Mouse (Mus musculus): ENCODE results near the gene Mok. TPM values are rescaled to one million over a fixed set of nuclear protein-coding genes. Genes with fewer than 3 reads are reported as not detected.
"Not testable (repeated sequence)": the region's sequence is repeated elsewhere in the genome, so short reads cannot be mapped to it uniquely, and the experiment has no call there.

The Mok gene
- polyA plus RNA-seq, 1 experiment from 2014 or later, result 5.9 TPM

DNA sequence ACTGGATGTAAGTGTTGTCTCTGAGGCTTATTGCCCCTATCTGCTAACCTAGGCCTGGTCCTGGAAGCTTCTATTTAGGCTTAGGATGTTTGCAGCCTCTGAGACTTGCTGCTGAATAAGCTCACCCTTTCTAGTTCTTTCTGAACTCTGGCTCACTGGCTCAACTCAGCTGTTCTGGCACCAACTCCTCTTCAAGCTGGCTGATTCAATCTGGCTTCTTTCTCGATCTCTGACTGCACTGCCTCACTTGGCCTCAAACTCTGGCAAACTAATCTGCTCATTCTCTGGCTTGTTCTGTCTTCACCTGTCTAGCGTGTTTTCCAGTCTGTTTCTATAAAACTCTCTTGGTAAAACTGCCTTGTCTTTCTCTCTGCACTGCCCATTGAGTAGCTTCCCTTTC is 34.6 kb upstream of the Mok start:
- no peak overlapping the region for H3K9ac ChIP-seq
- WGBS, result 82% methylated on average over 2 of the region's 2 CpGs
- H3K27me3 ChIP-seq (ENCODE audit: insufficient read depth, low read length), result no peaks in the 10 kb centered on the region
- ATAC-seq (ENCODE audit: insufficient read depth) (no peak), DNase-seq (no peak)
- peaks cover 88% of the 10 kb centered on the region for H3K36me3 ChIP-seq (ENCODE audit: insufficient read depth)
- H3K4me1 ChIP-seq (ENCODE audit: insufficient read depth), result no peaks in the 10 kb centered on the region
- no peak overlapping the region for H3K4me2 ChIP-seq
- no peaks in the 10 kb centered on the region for H3K9me3 ChIP-seq (ENCODE audit: low read depth, low read length)
- H3K27ac ChIP-seq (ENCODE audit: low read depth), result no peak overlapping the region
- H3K4me3 ChIP-seq (ENCODE audit: low read depth, low read length), result no peak overlapping the region
- no peak for TF ChIP-seq CTCF (IDR thresholded peaks at IDR 0.05; ENCODE audit: low read depth)

- DNase-seq (no peak), ATAC-seq (ENCODE audit: insufficient read depth) (no peak)
- no peak overlapping the region for H3K4me3 ChIP-seq (ENCODE audit: low read depth, low read length)
- no peak for TF ChIP-seq CTCF (IDR thresholded peaks at IDR 0.05; ENCODE audit: low read depth)
- H3K27me3 ChIP-seq (ENCODE audit: insufficient read depth, low read length), result no peaks in the 10 kb centered on the region
- H3K27ac ChIP-seq (ENCODE audit: low read depth), result no peak overlapping the region
- H3K4me1 ChIP-seq (ENCODE audit: insufficient read depth), result no peaks in the 10 kb centered on the region
- no peak overlapping the region for H3K4me2 ChIP-seq
- no peaks in the 10 kb centered on the region for H3K9me3 ChIP-seq (ENCODE audit: low read depth, low read length)
- WGBS, result 76% methylated on average over 5 of the region's 5 CpGs
- H3K36me3 ChIP-seq (ENCODE audit: insufficient read depth), result peaks cover 84% of the 10 kb centered on the region
- no peak overlapping the region for H3K9ac ChIP-seq
Observed at GRCm38 (mm10) chr12:110871247-110871646, 30.5 kb upstream of the Mok start.

DNA sequence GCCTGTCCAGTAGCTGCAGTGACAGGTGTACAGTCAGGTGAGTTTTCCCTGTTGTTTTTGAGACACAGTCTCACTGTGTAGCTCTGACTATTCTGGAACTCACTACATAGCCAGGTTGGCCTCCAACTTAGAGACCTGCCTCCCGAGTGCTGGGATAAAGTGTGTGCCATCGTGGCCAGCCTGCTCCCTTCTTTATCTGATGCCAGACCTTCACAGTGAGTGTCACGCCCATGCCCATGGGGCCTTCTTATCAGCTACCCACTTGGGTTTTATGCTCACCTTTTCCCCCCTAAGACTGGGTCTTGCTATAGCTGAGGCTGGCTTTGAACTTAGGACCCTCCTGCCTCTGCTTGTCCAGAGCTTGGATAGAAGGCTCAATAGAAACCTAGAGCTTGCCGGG is 29.4 kb upstream of the Mok start:
- no peaks in the 10 kb centered on the region for H3K27me3 ChIP-seq (ENCODE audit: insufficient read depth, low read length)
- no peak overlapping the region for H3K4me3 ChIP-seq (ENCODE audit: low read depth, low read length)
- H3K4me2 ChIP-seq, result no peak overlapping the region
- 86% methylated on average over 4 of the region's 4 CpGs for WGBS
- no peak overlapping the region for H3K27ac ChIP-seq (ENCODE audit: low read depth)
- DNase-seq (no peak), ATAC-seq (ENCODE audit: insufficient read depth) (no peak)
- peaks cover 81% of the 10 kb centered on the region for H3K36me3 ChIP-seq (ENCODE audit: insufficient read depth)
- H3K4me1 ChIP-seq (ENCODE audit: insufficient read depth), result no peaks in the 10 kb centered on the region
- TF ChIP-seq CTCF (IDR thresholded peaks at IDR 0.05; ENCODE audit: low read depth), result no peak
- H3K9ac ChIP-seq, result no peak overlapping the region
- H3K9me3 ChIP-seq (ENCODE audit: low read depth, low read length), result no peaks in the 10 kb centered on the region

GRCm38 (mm10) chr12:110865989-110866388 is 25.2 kb upstream of the Mok start:
- H3K4me1 ChIP-seq (ENCODE audit: insufficient read depth), result no peaks in the 10 kb centered on the region
- H3K9me3 ChIP-seq (ENCODE audit: low read depth, low read length), result no peaks in the 10 kb centered on the region
- H3K27me3 ChIP-seq (ENCODE audit: insufficient read depth, low read length), result no peaks in the 10 kb centered on the region
- no peak overlapping the region for H3K4me3 ChIP-seq (ENCODE audit: low read depth, low read length)
- DNase-seq (no peak), ATAC-seq (ENCODE audit: insufficient read depth) (no peak)
- peaks cover 63% of the 10 kb centered on the region for H3K36me3 ChIP-seq (ENCODE audit: insufficient read depth)
- no peak for TF ChIP-seq CTCF (IDR thresholded peaks at IDR 0.05; ENCODE audit: low read depth)
- H3K9ac ChIP-seq, result no peak overlapping the region
- WGBS, result 87% methylated on average over 10 of the region's 10 CpGs
- H3K27ac ChIP-seq (ENCODE audit: low read depth), result no peak overlapping the region
- H3K4me2 ChIP-seq, result no peak overlapping the region

- Histone ChIP-seq H3K4me3 (ENCODE audit: low read depth, low read length) (no peak overlapping the region), H3K9ac (no peak overlapping the region), H3K4me2 (no peak overlapping the region), H3K9me3 (ENCODE audit: low read depth, low read length) (no peaks in the 10 kb centered on the region), H3K27ac (ENCODE audit: low read depth) (no peak overlapping the region), H3K4me1 (ENCODE audit: insufficient read depth) (no peaks in the 10 kb centered on the region), H3K27me3 (ENCODE audit: insufficient read depth, low read length) (no peaks in the 10 kb centered on the region), H3K36me3 (ENCODE audit: insufficient read depth) (peaks cover 63% of the 10 kb centered on the region)
- no peak for ATAC-seq (ENCODE audit: insufficient read depth)
- no peak for DNase-seq
- 70% methylated on average over 6 of the region's 6 CpGs for WGBS
- TF ChIP-seq CTCF (IDR thresholded peaks at IDR 0.05; ENCODE audit: low read depth), result no peak
Observed at GRCm38 (mm10) chr12:110865571-110865970, 24.8 kb upstream of the Mok start.

- Histone ChIP-seq H3K9ac (no peak overlapping the region), H3K36me3 (ENCODE audit: insufficient read depth) (peaks cover 59% of the 10 kb centered on the region), H3K27me3 (ENCODE audit: insufficient read depth, low read length) (no peaks in the 10 kb centered on the region), H3K9me3 (ENCODE audit: low read depth, low read length) (no peaks in the 10 kb centered on the region), H3K4me1 (ENCODE audit: insufficient read depth) (no peaks in the 10 kb centered on the region), H3K4me3 (ENCODE audit: low read depth, low read length) (no peak overlapping the region), H3K4me2 (no peak overlapping the region), H3K27ac (ENCODE audit: low read depth) (no peak overlapping the region)
- 87% methylated on average over 6 of the region's 6 CpGs for WGBS
- no peak for DNase-seq
- no peak for TF ChIP-seq CTCF (IDR thresholded peaks at IDR 0.05; ENCODE audit: low read depth)
- no peak for ATAC-seq (ENCODE audit: insufficient read depth)
Observed at GRCm38 (mm10) chr12:110864008-110864407, 23.3 kb upstream of the Mok start.

DNA sequence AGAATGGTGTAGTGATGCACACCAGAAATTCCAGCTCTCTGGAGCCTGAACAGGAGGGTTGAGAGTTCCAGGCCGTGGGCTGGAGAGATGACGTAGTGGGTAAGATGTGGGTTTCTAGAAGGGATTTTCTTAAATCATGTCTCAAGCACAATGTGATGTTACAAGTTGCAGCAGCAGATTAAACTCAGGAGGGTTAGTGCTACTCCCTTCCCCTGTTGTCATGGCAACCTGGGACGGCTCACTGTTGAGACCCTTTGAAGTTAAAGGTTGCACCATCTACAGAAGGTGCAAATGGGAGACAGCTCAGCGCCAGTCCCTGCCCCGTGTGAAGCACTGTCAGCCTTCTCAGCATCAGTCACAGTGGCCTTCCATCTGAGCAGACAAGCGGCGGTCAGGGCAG is 20.5 kb upstream of the Mok start:
- Histone ChIP-seq H3K9ac (no peak overlapping the region), H3K9me3 (ENCODE audit: low read depth, low read length) (no peaks in the 10 kb centered on the region), H3K4me3 (ENCODE audit: low read depth, low read length) (no peak overlapping the region), H3K4me2 (no peak overlapping the region), H3K27me3 (ENCODE audit: insufficient read depth, low read length) (no peaks in the 10 kb centered on the region), H3K36me3 (ENCODE audit: insufficient read depth) (peaks cover 44% of the 10 kb centered on the region), H3K27ac (ENCODE audit: low read depth) (no peak overlapping the region), H3K4me1 (ENCODE audit: insufficient read depth) (no peaks in the 10 kb centered on the region)
- no peak for TF ChIP-seq CTCF (IDR thresholded peaks at IDR 0.05; ENCODE audit: low read depth)
- 43% methylated on average over 7 of the region's 7 CpGs for WGBS
- DNase-seq (peak; percentile 16), ATAC-seq (ENCODE audit: insufficient read depth) (no peak)

GRCm38 (mm10) chr12:110860293-110860692 is 19.6 kb upstream of the Mok start:
- no peak for ATAC-seq (ENCODE audit: insufficient read depth)
- H3K36me3 ChIP-seq (ENCODE audit: insufficient read depth), result peaks cover 42% of the 10 kb centered on the region

DNA sequence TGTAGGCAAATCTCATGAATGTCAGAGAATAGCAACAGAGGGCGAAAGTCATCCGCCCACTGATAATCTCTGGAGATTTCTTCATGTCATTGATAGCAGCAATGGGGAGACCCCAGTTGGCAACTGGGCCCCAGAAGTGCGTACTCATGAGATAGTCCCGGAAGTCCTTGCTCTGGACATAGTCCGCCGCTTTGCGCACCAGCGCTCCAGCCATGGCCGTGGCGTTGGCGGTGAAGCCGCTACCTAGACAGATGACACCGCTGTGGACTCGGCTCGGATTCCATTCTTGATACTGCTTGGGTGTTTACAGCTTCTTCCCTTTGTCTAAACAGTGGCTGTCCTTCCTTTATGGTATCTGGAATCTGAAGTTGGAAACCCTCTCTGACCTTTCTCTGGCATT is 17.9 kb upstream of the Mok start:
- H3K36me3 ChIP-seq (ENCODE audit: insufficient read depth), result peaks cover 33% of the 10 kb centered on the region

More at GRCm38 (mm10) chr12:110860293-110860692, 19.6 kb upstream of the Mok start:
- no peak overlapping the region for H3K27ac ChIP-seq (ENCODE audit: low read depth)
- H3K27me3 ChIP-seq (ENCODE audit: insufficient read depth, low read length), result no peaks in the 10 kb centered on the region
- H3K4me3 ChIP-seq (ENCODE audit: low read depth, low read length), result no peak overlapping the region
- no peaks in the 10 kb centered on the region for H3K4me1 ChIP-seq (ENCODE audit: insufficient read depth)
- no peaks in the 10 kb centered on the region for H3K9me3 ChIP-seq (ENCODE audit: low read depth, low read length)
- no peak overlapping the region for H3K9ac ChIP-seq
- no peak for DNase-seq
- no peak overlapping the region for H3K4me2 ChIP-seq
- TF ChIP-seq CTCF (IDR thresholded peaks at IDR 0.05; ENCODE audit: low read depth), result no peak

More for the DNA sequence above, 17.9 kb upstream of the Mok start:
- WGBS, result 90% methylated on average over 15 of the region's 15 CpGs
- H3K4me2 ChIP-seq; H3K9ac ChIP-seq; DNase-seq; H3K27ac ChIP-seq (ENCODE audit: low read depth); ATAC-seq (ENCODE audit: insufficient read depth); H3K27me3 ChIP-seq (ENCODE audit: insufficient read depth, low read length); H3K9me3 ChIP-seq (ENCODE audit: low read depth, low read length); H3K4me1 ChIP-seq (ENCODE audit: insufficient read depth); H3K4me3 ChIP-seq (ENCODE audit: low read depth, low read length): not testable (repeated sequence)
